Mouse (Mus musculus) E14TG2a.4 (cell line): ENCODE data around the gene Gm14403.
"Not testable (repeated sequence)": the region's sequence is repeated elsewhere in the genome, so short reads cannot be mapped to it uniquely, and the experiment has no call there.

Experiments
- CTCF ChIP-seq: conservative IDR thresholded peaks from 2 replicates; pipeline ENCODE4 v1.5.1; 2014; ENCODE audit warnings: low read length
- NANOG ChIP-seq: IDR thresholded peaks from 2 replicates; pipeline ENCODE4 v1.6.1; 2014; ENCODE audit warnings: borderline replicate concordance, low read length, mixed read lengths

- TF ChIP-seq CTCF, NANOG: not testable (repeated sequence)
These were observed 33.3 kb upstream of the Gm14403 start, which contains the start of gene Zfp970 for GRCm38 (mm10) chr2:177464676-177465075.
